Mouse (Mus musculus) liver (tissue): ENCODE measurements around the gene Aoc1.

Source experiments
- DNase-seq: peaks from one replicate; pipeline ENCODE4 v3.0.0-alpha.2; 2020; ENCODE audit warnings: mixed read lengths

The Aoc1 gene

DNA sequence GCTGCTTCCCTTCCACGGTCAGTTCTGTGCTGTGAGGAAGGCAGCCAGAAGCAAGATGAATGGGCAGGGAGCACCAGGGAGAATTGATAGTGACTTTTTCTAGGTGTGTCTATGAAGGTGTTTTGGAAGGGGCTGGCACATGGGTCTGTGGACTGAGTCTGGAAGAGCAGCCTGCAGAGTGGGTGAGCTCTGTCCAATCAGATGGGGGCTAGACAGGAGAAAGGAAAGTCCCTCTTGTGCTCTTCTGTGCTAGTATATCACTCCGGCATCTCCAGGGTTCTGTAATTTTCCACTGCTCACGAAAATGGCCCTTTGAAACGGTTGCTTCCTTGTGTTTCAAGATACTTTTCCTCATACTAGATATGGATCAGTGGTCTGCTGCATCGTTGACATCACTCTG is at the start of gene Aoc1:
Gene Aoc1, plus strand, starts transcription at position 301 of the 400 bp plus-strand sequence.
- no peak for DNase-seq

DNA sequence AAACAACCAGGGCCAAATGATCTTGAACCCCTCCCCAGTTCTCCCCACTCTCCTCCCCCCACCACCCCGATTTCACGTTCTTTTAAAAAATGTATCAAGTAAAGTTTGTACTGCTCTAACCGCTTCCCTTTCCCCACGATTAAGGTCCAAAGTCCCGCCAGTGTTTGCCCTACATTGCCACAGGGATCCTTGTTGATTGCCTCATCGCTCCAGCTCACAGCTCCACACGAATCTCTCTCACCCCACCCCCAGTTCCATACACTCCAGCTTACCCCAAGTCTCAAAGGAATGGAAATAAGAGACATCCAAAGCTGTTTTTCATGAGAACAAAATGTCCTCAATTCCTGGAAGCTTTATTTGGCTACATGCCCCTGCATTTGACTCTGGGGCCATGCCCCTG is 47.7 kb upstream of the Aoc1 start:
- DNase-seq: peak; percentile 25

DNA sequence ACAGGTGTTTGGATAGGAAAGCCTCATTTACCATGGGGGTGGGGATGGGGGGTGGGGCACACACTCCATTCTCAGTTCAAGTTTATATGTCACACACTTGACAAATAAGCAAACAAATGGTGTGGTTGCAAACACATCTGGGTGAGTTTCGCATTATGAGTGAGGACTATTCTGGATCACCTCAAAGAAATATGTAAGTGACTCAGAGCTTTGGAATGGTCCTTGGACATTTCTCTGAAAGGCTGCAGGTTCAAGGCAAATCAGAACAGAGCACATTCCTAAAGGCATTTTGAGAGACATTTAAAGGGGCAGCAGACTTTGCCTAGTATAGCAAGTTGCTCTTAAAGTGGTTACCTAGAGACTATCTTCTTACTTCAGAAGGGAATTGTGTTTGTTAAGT is 43.7 kb upstream of the Aoc1 start:
- no peak for DNase-seq

DNA sequence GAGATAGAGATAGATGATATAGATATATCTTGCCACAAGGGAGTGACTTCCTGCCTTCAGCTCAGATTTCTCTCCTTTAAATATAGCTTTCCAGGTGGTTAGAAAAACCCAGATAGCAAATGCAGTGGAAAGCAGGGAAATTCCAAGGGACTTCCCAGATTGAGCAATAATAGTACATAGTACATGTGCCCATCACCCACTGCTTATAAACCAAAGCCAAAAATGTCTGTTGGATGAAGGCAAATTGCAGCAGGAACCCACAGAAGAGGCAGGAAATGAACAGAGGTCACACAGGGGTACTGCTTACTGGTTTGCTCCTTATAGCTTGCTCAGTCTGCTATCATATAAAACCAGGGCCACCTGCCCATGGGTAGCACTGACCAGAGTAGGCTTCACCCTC is 43.0 kb upstream of the Aoc1 start:
- DNase-seq: no peak

DNA sequence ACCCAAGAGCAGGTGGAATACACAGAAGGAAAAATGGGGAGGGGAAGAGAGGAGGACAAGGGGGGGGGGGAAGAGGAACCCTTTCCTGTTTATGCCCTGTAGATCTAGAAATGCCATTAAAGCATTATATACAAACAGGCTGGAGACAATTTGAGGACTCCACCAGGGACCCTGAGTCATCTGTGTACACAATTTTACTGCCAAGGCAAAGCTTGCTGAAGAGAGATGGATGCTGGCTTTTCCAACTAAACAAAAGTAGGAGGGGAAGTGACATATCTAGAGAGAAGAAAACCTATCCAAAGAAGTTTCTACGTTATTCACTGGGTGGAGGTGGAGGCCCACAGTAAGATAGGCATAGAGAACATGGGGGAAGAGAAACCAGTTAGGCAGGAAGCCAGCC is 42.5 kb upstream of the Aoc1 start:
- DNase-seq: no peak

DNA sequence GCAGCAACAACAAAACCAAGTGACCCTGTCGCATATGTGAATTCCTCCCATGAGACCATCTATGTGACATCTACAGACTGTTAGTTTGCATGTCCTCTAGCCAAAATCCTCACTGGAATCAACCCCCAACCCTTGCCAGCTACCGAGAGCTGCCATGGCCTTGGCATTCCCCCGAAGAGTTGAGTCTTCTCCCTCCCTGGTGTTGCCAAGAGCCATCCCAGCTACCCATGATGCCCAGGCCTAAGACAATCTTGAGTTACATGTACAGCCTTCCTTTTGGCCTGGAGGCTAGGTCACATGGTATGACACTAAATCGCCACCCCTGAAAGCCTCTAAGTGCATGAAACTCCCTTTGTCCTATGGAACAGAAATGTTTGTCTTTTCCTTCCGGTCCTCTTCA is 41.6 kb upstream of the Aoc1 start:
- no peak for DNase-seq

DNA sequence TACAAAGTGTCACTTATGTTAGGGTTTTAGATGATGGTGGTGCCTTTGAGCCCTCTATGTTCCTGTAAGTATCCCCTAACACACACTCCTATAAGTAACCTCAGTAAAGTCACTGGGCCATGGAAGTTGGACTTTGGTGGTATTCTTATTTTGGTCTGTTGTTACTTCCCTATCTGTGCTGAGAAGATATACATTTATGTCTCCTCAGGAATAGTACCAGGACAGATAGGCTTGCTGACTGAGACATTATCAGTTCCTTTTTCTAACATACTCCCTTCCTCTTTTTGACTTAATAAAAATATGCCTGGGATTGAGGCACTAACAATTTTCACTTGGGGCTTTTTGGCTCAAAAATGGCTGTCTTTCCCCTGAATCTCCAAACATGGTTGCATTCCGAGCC is 40.3 kb upstream of the Aoc1 start:
- no peak for DNase-seq

DNA sequence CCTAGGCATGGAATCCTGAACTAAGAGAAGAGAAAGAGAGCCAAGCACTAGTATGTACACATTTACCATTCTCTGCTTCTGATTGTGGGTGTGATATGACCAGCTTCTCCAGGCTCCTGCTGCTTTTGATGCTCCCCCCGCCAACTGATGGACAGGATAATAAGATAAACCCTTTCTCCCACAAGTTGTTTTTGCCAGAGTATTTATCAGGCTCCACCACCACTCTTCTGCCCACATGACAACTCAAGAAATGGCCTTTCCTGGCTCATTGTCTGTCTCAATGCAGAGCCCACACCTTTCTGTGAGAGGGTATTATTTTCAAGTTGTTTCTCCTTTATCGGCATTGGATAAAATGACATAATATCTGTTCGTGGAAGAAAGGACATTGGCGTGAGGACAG is 39.2 kb upstream of the Aoc1 start:
- DNase-seq: no peak

DNA sequence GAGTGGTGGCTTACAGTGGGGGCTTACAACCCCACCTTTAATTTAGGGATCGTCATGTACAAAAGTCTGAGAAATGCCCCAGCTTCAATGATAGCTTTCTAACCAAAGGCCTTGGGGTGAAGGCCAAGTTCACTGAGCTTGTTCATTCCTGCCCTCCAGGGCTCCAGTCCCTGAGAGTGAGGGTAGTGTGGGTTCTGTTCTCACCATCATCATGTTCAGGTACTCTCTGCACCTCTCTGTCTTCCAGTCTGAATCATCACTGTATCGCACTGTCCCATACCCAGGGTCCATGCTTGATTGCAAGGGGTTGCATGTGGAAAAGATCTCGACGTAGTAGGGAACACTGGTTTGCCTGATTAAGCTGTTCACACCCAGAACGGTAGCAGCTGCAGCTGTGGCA is 37.5 kb upstream of the Aoc1 start:
- no peak for DNase-seq

DNA sequence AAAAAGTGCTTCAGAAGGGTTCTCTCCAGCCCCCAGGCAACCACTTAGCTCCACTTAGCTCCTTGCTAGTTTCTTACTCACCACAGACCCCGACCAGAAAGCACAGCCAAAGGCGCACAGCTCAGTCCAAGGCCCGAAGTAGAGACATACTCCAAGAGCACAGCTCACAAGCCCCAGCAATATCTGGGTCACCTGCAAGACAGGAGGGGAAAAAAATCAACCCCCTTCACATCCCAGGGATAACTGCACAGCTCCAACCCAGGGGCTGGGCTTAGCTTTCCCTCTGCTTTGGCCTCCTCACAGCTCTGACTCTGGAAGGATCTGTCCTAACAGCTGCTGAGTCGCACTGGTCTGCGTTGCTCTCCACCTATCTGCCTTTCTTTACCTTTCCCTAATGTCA is 36.5 kb upstream of the Aoc1 start:
- no peak for DNase-seq

DNA sequence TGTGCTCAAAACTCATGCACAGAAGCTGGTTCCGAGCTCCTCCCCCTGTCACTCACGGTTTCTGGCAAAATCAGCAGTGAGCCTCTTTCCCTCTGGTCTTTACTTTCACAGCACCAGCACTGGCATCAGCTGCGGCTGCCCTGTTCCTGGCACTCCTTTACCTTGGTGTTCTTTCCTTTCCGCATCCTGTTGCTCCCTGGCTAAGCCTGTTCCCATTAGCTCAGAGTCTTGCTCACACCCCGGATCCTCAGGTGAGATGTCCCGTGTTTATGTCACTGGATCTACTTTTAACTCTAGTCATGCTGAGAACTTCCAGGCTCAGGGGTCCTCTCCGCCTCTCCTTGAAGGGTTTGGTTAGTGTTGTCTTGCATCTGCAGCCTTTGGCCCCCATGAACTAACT is 35.2 kb upstream of the Aoc1 start:
- DNase-seq: no peak

DNA sequence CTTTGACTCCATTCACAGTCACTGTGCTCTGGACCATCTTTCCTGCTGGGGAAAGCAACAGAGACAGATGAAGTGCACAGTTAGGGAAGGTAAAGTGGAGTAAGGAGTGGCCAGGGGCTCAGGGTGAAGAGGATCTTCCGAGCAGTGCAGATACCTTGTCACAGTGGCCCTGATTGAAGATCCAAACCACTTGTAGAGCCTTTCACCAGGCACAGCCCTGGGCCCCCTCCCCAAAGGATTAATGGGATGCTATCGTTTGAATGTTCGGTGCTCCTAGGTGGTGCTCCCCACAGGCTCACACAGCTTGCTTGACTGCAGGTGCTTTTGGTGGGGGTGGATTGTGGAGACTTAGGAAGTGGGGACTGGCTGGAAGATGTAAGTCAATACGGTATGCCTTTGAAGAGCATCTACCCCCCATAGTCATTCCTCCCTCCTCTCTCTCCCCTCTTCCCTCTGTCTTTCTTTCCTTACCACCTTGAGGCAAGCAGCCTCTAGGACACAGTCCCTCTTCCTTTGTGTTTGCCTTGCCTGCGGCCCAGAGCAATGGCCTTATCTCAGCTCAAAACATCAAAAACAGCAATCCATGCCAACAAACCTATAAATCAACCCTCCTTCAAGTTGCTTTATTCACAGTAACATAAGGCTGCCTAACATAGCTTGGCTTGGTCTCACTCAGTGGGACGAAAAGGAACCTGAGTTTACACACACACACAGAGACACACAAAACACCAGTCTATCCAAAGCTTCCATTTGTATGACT is 34.2 kb upstream of the Aoc1 start:
- no peak for DNase-seq

DNA sequence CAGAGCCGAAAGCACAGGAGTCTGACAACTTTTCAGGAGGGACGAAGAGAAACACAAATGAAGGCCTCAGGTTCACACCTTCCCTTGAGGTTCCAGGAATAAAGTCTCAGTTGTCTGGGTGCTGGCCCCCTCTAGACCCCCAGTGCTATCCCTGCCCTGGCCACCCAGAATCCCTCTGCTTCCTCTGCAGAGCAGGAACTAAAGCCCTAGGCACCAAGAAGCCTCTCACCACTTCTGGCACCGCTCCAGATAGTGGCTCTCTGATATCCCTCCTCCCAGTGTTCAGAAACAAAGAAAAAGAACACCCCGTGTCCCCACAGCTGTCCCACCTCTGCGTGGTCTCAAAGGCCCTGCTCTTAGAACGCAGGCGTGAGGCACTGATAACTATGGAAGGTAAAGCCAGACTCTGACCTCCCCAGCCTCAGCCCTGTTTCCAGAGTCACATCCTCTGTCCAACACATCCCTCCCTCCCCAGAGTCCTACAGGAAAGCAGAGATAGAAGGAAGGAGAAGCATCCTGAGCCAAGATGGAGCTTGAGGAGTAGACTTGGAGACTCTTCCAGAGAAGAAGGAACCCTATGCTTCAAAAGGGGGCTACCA is 32.2 kb upstream of the Aoc1 start, which contains the start of gene Tmem176a:
Gene Tmem176a, plus strand, starts transcription at position 549 of the 599 bp plus-strand sequence.
- DNase-seq: peak; percentile 24

DNA sequence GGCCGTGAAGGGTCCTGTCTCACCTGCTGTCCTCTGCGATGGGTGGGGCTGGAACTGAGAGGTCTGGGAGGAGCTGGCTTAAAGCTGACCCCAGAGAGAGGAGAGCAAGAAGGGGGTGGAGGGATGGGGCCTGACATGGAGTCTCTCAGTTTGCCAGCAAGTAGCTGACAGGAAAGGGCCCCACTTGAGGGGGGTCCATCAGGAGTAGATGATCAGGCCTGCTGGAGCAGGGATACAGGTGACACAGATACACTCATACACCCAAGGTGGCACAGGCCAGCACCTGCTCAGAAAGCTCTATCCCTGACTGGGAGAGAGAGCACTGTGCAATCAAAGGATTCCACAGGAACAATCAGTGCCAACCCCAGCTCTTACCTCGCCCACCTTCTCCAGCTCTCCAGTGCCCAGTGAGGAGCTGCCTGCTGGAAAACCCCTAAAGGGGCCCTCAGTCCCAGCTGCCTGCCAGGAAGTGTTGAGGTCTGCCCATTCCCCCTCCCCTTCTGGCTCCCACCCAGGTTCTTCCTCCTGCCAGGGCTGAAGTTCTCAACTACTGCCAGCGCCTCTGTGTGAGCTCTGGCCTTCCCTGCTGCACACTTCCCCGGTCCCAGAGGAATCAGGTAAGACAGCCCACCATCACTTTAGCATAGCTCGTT is 31.6 kb upstream of the Aoc1 start, which contains the start of gene Tmem176b:
Gene Tmem176b, minus strand, starts transcription at position 524 of the 653 bp plus-strand sequence.
- DNase-seq: peak; percentile 77

DNA sequence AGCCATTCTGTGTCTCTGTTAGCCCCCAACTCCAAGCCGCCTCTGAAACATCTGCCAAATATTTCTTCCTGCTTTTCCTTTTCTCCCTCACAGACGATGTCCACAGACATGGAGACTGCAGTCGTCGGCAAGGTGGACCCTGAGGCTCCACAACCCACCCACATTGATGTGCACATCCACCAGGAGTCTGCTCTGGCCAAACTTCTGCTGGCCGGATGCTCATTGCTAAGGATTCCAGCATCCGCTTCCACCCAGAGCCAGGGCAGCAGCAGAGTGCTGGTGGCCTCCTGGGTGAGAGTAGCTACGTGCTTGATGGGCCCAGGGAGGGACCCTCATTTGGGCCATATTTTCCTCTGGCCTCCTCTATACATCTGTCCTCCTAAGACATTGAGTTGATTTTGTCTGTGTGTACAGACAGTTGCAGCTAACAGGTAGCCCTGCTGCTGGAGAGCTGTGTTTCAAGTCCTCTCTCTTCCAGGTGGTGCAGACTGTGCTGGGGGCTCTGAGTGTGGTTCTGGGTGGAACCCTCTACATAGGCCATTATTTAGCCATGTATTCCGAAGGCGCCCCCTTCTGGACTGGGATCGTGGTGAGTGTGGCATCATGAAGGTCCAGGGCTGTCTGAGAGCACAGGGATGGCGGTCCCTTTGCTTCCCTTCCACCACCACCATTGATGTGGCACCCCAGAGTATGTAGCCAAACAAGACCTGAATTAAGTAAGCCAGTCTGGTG is 30.4 kb upstream of the Aoc1 start:
- peak; percentile 43 for DNase-seq

DNA sequence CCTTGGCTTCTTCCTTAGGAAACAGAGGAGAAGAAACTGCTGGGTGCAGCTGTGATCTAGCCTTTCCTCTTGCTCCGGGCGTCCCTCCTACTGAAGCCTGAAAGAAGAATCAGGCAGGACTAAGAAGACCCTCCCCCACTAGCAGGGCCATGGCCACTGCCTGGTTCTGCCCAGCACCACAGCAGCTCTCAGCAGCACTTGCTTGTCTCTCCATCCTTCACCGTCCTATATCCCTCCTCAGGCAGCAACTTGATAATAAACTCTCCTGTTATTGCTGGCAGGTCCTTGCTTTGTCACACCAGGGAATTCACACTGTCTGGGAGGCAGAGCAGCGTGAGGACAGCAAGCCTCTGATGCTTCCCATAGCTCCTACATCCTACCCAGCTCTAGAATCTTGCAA is 27.6 kb upstream of the Aoc1 start:
- no peak for DNase-seq

DNA sequence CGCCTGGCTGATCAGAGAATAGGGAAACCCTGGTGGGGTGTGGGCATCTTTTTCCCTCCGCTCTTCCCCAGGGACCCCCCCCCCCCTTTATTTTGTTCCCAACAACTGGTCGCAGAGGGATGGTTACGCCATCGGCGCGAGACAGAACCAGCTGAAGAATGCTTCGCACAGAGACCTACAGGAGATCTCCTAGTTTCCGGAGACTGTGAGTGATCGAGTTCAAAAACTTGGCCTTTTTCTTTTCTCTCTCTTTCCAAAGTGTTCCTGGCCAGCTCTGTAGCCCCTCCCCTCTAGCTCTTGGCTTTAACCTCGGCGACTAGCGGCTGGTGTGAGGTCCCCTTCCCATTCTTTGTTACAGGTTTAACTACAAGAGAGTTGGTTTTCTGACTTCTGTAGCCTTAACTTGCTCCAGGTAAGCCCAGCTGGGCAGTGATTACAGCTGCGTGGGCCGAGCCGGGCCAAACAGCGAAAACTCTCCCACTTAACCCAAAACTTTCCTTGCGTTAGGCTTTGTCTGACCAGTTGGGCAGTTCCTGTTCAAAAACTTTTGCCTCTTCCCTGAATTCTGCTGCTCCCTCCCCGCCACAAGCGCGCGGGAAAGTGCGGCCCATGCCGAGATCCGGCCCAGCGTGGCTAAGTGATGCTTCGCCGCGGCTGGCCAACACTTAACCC is 20.7 kb upstream of the Aoc1 start:
- DNase-seq: peak; percentile 26

DNA sequence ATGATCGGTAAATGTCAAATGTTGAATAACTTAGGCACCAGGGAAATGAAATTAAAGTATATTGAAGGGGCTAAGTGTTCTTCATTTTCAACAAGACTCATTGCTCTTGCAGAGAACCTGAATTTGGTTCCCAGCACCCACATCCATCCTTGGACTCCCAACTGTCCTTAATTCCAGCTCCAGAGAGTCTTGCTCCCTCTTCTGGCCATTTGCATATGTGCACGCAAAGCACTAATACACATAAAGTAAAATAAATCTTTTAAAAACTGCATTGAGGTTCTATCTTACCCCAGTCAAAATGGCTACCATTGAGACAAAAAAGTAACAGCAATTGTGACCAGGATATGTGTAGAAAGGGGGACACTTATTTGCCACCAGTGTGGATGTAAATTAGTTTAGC is 18.5 kb upstream of the Aoc1 start:
- DNase-seq: no peak

DNA sequence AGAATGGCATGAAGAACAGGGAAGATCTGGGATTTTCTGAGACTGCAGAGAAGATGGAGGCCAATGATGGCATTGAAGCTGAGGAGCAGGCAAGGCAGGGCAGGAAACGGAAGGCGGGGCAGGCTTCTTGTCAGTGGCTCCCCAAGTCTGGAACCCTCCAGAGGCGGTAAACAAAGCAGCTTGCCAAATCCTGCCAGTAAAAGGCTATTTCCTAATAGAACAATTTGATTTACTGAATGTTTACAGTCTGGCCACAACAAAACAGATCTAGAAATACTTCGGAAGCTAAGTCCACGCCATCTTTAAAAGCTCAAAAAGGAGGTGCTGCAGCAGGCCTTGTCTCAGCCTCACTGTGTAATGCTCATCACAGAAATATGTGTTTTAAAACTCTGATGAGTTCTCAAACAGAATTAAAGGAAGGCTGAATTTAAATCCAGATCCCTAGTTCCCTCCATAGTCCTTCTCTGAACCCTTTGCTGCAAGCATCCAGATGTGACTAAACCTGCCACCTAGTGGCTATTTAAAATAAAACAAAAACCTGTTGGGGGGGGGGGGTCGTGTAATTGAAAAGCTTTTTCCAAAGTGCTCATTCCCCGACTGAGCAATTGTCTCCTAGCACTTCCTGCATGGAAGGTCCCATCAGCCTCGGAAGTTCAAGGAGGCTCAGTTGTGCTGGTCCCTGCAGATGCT is 14.9 kb upstream of the Aoc1 start:
- no peak for DNase-seq

DNA sequence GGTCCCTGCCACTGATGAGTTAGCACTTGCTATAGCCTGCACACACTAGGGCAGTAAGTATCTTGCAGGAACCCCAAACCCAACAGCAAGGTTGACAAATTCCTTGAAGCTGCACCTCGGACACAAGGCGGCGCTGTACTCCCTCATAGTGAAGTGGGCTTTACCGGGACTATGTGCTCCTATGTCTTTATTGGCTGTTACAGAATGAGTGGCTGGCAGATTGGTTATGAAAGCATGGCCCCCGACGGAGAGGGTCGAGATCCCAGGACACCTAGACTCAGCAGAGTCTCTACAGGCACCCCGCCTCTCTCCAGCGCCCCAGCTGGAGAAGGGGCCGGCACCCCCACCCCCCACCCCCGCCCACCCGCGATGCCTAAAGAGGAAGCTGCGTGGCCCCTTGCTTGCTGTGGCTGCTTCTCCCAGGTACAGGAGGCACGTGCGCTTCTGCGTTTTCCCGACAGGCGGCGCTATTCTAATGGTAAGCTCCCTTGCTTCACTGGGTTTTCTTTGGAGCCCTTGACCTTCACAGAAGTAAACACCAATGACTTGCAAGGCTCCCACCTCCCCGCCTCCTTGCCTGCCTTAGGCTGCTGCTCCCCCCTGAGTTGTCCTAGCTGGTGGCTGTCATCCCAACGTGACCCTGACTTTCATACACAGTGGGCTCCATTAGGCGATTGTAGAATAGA is 12.4 kb upstream of the Aoc1 start:
- DNase-seq: peak; percentile 71

DNA sequence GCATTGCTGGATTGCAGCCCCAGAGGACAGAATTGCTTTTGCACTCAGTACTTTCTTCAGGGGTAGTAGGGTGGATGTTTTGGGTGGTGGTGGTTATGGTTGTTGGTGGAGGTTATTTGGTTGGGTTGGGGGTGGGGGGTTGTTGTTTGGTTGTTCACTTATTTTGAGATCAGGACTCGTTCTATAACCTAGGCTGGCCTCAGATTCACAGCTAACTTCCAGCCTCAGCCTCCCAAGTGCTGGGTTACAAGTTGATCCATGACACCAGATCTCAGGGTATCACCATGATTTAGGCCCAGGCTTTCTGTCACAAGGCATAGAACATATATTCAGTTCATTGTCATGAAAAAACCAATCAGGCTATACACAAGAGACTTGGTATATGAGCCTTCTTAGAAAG is 11.8 kb upstream of the Aoc1 start:
- no peak for DNase-seq
